Mouse (Mus musculus) thymus, adult 2 months (tissue): Measurements from ENCODE around the gene Cand2.

Source experiments
- CTCF ChIP-seq: fragments of 200-500 bp; IDR thresholded peaks from 2 replicates; pipeline ENCODE4 v1.5.1; 2012; ENCODE audit warnings: mild to moderate bottlenecking, control low read depth, low read length, moderate library complexity, borderline replicate concordance; ENCODE audit not compliant: control insufficient read depth, poor library complexity, insufficient read depth; ENCODE audit errors: extremely low read depth
- POLR2A ChIP-seq: fragments of 200-500 bp; IDR thresholded peaks from 2 replicates; pipeline ENCODE4 v1.6.1; 2012; ENCODE audit warnings: mild to moderate bottlenecking, low read length, control low read depth, moderate library complexity; ENCODE audit not compliant: control insufficient read depth, poor library complexity, insufficient read depth; ENCODE audit errors: extremely low read depth

DNA sequence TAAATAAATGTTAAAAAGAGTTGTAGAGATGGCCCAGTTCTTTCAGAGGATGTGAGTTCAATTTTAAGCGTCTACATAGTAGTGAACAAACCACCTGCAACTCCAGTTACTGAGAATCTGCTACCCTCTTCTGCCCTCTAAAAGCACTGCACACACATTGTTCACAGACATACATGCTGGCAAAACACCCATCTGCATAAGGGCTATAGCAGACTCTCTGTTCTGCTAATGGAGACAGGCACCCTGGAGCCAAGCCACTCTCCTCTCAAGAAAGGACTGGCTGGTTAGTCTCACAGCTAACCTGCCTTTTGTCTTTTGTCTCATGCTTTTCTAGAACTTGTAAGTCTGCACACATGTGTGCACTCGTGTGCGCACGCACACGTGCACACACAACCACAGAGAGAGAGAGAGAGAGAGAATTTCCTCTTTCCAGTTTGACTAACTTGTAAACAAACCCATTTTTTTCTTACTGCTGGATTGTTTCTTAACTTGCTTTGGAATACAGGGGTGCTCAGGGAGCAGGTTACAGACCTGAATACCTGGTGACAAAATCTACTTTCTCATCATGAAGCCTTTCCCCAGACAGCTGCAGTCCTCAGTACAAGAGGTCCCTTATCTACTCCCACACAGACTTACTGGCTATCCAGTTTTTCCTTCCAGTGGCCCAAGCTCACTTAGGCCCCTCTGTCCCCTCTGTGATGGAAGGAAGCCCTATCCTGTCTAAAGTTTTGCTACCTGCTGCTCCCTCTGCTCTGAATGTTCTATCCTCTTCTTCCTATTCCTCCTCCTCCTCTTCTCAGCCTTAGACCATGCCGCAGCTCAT lies 56.7 kb downstream of the Cand2 start:
- TF ChIP-seq CTCF (no peak), POLR2A (no peak)
